In genomic region chr16:35154245-35154640, GRCm38 (mm10) we compare ENCODE assay signal across 8 mouse cellular contexts. TPM values are rescaled to one million over a fixed set of nuclear protein-coding genes. Genes with fewer than 3 reads are reported as not detected.
A peak's percentile ranks its signal among the peaks of the same experiment; 100 is the strongest.
DNase-seq lines count a peak whose midpoint lies in the region; ATAC-seq and TF ChIP-seq lines count a peak whose summit lies in the region.

No protein-coding gene starts in this region.

- H3K4me1 ChIP-seq in lung, adult 2 months (ENCODE audit: control insufficient read depth, insufficient read depth, low read length), result 0 out of 2 replicates have a peak, but pooled peaks cover 4% of the 10 kb centered on the region
- H3K4me1 ChIP-seq in liver, embryonic 15.5 days (replicated peaks), result peaks cover 8% of the 10 kb centered on the region

- H3K9me3 ChIP-seq in liver, embryonic 15.5 days (replicated peaks), result no peaks in the 10 kb centered on the region

- peak overlapping the region; percentile 35 for H3K4me3 ChIP-seq in lung, adult 2 months (replicated peaks; ENCODE audit: extremely low read depth, low read depth, low read length)
- peak overlapping the region; percentile 48 for H3K4me3 ChIP-seq in liver, embryonic 15.5 days (replicated peaks)

- TF ChIP-seq POLR2A in lung, adult 2 months (IDR thresholded peaks at IDR 0.05; ENCODE audit: borderline replicate concordance, extremely low read depth, low read depth, low read length), result no peak

- no peaks in the 10 kb centered on the region for H3K36me3 ChIP-seq in liver, embryonic 15.5 days (replicated peaks)

- H3K27ac ChIP-seq in liver, embryonic 15.5 days (replicated peaks), result no peak overlapping the region

- peak overlapping the region; percentile 70 for H3K4me2 ChIP-seq in liver, embryonic 15.5 days

- no peak for ATAC-seq in liver, embryonic 15.5 days (ENCODE audit: insufficient read depth)

- DNase-seq in lung, adult 2 months, result no peak
- no peak for DNase-seq in lung, postnatal 25 days (ENCODE audit: low spot score)
- peak; percentile 78 to 84 for DNase-seq in cerebellum, postnatal 14 days
- peak; percentile 41 to 47 for DNase-seq in frontal cortex, postnatal 25 days (ENCODE audit: low spot score in 2 of 2)
- DNase-seq in kidney, postnatal 10 days, result peak; percentile 66
- peak; percentile 75 for DNase-seq in right cerebral cortex, adult 18-20 months
- no peak for DNase-seq in thymus, postnatal 25 days

- TF ChIP-seq CTCF in lung, adult 2 months (IDR thresholded peaks at IDR 0.05; ENCODE audit: insufficient read depth, low read length), result no peak

- no peak overlapping the region for H3K9ac ChIP-seq in liver, embryonic 15.5 days

- H3K27me3 ChIP-seq in liver, embryonic 15.5 days, result peaks cover 90% of the 10 kb centered on the region

- WGBS in lung, adult 2 months, result under 1% methylated on average over 29 of the region's 29 CpGs
- WGBS in liver, embryonic 15.5 days (ENCODE audit: insufficient replicate concordance), result 1% methylated on average over 29 of the region's 29 CpGs

RNA-seq across cellular contexts. Expression of gene Adcy5, which starts 0.4 kb away (rescaled TPM):
- 17.5 and 18.3 TPM in 2 replicates for polyA plus RNA-seq in lung, adult 2 months (2012; rRNA removed)
- polyA plus RNA-seq in liver, embryonic 15.5 days (2015; fragmentation: Nextera tagmentation; extraction: Ambion mirVana), result 0.20 and 0.24 TPM in 2 replicates

Comparison
In these comparisons a context has a peak if more than half of its experiments do, and no peak if none do; other contexts are left out.
1. DNase-seq: peak in cerebellum, postnatal 14 days (2 of 2), frontal cortex, postnatal 25 days (2 of 2), kidney, postnatal 10 days (single experiment) and right cerebral cortex, adult 18-20 months (single experiment); none in lung, adult 2 months (single experiment), lung, postnatal 25 days (single experiment) and thymus, postnatal 25 days (single experiment).
2. RNA of gene Adcy5, which starts 0.4 kb away (polyA plus RNA-seq): 17.5 to 18.3 TPM in lung, adult 2 months; 0.20 to 0.24 TPM in liver, embryonic 15.5 days; every median in the first group is over 10 times any median in the second.